Mouse (Mus musculus) E14TG2a.4 (cell line): ENCODE results near the gene Gprasp1.
"Not testable (repeated sequence)": the region's sequence is repeated elsewhere in the genome, so short reads cannot be mapped to it uniquely, and the experiment has no call there.

Experiments used
- CTCF ChIP-seq: conservative IDR thresholded peaks from 2 replicates; pipeline ENCODE4 v1.5.1; 2014; ENCODE audit warnings: low read length
- POU5F1 ChIP-seq: IDR thresholded peaks from 2 replicates; pipeline ENCODE4 v1.6.1; 2014; ENCODE audit warnings: low read length, borderline replicate concordance

DNA sequence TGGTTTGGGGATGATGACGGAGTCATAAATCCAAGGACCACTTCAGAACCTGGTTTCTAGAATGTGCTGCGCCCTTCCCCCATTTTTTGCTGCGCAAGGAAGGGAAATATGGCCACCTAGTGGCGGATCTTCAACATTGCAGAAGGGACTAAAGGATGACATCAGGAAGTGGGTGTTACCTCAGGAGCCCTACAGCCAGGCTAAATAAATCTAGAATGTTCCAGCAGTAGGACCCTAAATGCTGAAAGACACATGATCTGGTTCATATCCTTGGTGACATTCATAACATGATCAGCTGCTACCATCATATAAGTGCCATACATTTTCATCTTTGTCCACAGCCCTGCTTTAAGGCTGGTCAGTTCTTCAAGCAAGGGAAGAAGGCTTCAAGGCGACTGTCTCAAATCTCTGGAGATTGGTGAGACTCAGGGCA is 54.7 kb downstream of the Gprasp1 start, which contains the start of gene Bhlhb9:
- peak; percentile 13; the same call in 1 of the 2 replicates for TF ChIP-seq CTCF
- TF ChIP-seq POU5F1, result not testable (repeated sequence)
